Mouse (Mus musculus) activated CD4-positive, CD25-positive, alpha-beta regulatory T cell, adult 4 months (primary cell): ENCODE data around the gene Ccer2. TPM values are rescaled to one million over a fixed set of nuclear protein-coding genes. Genes with fewer than 3 reads are reported as not detected.

Source experiments
- ATAC-seq: one replicate; pipeline ENCODE4 v1.8.0; 2017
- polyA plus RNA-seq, 2 experiments: library from polyadenylated mRNA; unstranded; fragments of 100-300 nt; shearing (Covaris generic); gene quantifications; one replicate each; pipeline ENCODE4 v1.2.1; 2017

Gene Ccer2
- polyA plus RNA-seq = not detected

DNA sequence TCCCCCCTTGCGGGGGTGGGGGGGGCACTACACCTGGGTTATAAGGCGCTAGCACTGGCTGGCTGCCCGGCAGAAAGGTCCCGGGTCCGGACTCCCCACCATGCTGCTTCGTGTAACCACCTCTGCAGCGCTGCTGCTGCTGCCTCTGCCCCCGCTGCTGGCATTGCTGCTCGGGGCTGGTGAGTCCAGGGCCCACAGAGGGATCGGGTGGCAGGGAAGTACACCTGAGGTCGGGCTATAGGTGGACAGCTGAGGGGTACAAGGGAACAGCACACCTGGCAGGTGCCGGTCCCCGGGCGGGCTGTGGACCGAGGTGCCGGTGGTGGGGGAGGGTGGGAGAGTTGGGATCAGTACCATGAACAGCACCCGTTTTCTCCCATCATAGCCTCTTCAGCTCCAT lies at the start of gene Ccer2:
Gene Ccer2, plus strand, starts transcription at position 96 of the 400 bp plus-strand sequence.
- ATAC-seq = no peak

DNA sequence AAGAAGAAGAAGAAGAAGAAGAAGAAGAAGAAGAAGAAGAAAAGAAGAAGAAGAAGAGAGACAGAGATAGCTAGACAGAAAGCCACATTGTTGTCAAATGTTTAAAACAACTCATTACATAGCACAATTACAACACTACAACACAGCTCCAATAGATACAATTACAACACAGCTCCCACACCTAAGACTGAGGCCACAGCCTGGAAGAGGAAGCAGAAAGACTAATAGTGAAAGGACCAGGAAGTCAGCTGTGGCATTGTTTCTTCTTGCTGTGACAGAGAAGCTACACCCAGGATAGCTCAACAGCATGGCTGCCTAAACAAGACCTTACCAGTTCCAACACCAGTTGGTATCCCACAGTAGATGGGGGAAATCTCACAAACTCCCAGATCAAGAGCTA lies 46.5 kb upstream of the Ccer2 start:
- ATAC-seq = no peak

DNA sequence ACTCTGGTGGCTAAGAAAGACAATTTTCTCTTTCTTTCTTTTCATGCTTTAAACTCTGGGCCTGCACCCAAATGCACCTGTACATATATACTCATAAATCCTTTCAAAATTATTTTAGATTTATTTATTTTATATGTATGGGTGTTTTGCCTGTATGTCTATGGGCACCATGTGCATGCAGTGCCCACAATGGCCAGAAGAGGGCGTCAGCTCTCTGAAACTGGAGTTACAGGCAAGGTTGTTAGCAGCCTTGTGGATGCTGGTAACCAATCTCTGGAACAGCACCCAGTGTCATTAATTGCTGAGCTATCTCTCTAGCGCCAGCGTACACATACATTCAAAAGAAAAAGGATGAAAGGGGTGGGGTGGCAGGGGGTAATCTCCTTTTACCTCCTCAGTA lies 45.0 kb upstream of the Ccer2 start:
- ATAC-seq = no peak

DNA sequence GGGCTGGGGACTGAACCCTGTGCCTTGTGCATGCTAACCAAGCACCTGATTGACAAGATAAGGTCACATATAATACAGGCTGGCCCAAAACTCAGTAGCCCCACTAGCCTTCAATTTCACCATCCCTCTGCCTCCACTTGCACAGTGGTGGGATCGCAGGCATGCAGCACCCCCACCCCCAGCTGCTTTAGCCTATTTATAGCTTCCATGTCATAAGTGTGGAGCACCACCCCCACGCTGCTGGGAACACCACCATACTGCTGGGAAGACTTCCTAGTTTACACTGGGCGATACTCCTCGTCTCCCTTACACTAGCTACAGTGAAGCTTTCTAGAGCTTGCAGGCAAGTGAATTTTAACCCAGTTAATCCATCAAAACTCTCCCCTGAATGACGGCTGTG lies 41.3 kb upstream of the Ccer2 start:
- no peak for ATAC-seq

DNA sequence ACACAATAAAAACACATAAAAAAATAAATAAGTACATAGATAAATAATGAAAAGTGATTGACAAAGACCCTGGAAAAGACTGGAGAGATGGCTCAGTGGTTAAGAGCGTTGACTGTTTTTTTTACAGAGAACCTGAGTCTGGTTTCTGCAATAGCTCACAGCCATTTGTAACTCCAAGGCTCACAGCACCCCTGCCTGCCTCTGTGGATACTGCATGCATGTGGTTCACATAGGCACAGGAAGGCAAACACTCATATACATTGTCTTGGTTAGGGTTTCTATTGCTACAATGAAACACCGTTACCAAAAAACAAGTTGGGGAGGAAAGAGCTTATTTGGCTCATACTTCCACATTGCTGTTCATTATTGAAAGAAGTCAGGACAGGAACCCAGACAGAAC lies 40.4 kb upstream of the Ccer2 start:
- no peak for ATAC-seq

GRCm38 (mm10) chr7:28716590-28717281 lies 39.2 kb upstream of the Ccer2 start, which contains the start of gene Fbxo17:
Gene Fbxo17 (plus strand): TSS chr7:28716804.
- peak; percentile 81 for ATAC-seq

GRCm38 (mm10) chr7:28717726-28718125 lies 38.2 kb upstream of the Ccer2 start:
- no peak for ATAC-seq

DNA sequence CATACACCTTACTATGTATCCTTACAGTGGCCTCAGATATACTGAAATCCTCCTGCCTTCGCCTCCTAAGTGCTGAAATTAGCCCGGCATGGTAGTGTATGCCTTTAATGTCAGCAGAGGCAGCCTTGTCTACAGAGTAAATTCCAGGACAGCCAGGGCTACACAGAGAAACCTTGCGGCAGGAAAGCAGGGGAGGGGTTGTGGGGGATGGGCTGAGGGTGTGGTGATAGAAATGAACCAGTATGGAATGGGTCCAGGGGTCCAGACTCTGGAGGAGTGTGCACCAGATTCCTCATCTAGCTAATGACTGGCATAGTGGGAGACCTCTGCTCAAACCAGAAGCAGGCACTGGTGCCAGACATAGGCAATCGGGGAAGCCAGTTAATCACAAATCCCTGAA lies 36.8 kb upstream of the Ccer2 start:
- ATAC-seq = no peak

DNA sequence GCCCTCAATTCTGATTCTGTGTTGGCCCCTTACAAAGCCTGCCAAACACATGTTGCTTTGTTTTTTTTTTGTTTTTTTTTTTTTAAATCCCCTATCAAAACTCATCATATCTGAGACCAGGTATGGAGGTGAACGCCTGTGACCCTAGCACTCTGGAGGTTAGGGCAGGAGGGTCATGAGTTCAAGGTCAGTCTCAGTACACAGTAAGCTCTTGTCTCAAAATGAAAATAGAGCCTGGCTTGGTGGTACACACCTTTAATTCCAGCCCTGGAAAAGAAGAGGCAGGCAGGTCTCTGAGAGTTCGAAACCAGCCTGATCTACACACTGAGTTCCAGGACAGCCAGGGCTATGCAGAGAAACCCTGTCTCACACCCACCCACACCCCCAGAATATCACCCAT lies 36.3 kb upstream of the Ccer2 start:
- no peak for ATAC-seq

DNA sequence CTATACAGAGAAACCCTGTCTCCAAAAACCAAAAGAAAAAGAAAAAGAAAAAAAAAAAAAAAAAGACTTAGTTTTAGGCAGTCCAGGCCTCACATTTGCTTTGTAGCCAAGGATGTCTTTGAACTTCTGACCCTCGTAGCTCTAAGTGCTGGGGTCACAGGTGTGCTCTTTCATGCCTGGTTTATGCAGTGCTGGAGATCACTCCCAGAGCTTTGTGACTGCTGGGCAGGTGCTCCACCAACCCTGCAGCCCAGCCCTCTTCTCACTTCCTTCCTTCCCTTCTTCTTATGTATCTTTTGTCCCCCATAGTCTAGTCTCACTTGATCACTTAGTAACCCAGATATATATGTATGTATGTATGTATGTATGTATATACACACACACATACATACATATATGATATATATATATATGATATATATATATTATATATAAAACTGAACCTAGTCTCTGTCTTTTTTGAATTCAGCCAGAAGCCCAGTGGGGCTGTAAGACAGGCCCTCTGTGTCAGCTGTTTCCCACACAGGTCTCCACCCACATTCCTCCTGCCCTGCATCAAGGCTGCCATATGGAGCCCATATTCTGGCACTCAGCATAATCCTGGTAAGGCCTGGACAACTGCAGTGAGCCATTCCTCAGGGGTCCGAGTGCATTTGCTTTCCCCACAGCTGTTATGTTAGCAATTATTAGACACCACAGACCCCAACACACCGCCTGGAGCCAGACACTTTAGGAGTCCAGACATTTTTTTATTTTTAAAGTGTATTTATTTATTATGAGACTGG lies 35.0 kb upstream of the Ccer2 start:
- no peak for ATAC-seq

DNA sequence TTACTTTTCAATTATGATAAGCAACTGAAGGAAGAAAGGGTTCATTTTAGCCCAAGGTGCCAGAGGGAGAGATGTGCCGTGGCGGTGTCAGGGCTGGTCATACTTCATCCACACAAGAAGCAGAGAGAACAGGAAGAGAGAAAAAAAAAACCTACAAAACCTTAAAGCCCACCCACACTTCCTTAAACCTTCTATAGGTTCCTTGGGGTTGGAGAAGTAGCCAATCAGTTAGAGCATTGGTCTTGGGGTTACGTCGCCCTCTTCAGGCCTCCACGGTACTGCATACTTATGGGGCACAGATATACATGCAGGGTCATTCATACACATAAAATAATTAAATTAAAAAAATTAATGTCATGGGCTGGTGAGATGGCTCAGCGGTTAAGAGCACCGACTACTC lies 33.9 kb upstream of the Ccer2 start:
- no peak for ATAC-seq

DNA sequence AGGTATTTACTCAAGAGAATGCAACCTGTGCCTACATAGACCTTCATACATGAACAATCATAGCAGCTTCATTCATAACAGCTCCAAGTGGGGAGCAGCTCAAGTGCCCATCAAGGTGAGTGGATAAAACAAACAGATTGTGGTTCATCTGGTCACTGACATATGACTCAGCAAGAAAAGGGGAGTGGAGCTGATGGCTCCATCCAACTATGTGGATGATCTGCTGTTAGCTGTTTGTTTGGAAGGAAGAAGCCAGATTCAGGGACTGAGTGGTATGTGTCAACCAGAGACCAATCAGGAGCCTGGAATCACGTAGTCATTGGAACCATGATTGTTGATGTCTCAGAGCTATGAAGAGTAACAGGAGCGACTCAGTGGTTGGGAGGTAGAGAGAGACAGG lies 31.4 kb upstream of the Ccer2 start:
- ATAC-seq = no peak

- ATAC-seq = peak; percentile 66
These were observed 29.4 kb upstream of the Ccer2 start for GRCm38 (mm10) chr7:28726600-28726999.

DNA sequence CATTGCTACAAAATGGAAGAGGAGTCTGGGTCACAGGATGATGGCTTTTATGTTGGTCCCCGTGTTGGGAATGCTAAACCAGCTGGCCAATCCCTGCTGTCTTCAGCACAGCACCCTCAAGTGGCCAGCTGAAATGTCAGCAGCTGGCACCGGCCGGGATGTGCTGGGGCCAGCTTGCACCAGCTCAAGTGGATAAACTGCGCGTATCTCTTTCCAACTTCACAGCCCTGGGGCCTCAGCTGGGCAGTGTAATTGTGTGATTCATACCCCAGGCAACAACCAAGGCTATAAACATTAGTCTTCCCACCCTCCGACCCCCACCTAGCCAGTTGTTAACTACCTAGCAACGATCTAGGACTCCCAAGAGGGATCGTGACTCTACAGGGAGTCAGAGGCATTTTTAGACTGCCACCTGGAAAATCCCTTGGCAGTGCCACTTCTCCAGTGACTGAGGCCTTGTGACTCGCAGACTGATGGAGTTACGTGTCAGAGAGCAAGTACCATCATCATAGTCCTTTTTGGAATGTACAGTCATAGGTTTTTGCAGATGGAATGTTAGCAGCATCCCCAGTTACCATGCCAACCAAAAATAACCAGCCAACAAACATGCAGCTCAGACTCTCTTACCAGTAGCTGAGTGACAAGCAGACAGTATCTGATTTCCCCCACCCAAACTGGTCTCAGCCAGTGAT lies 28.2 kb upstream of the Ccer2 start:
- ATAC-seq = no peak

- peak; percentile 63 for ATAC-seq
These were observed 23.4 kb upstream of the Ccer2 start for GRCm38 (mm10) chr7:28732341-28733142.

- no peak for ATAC-seq
These were observed 22.8 kb upstream of the Ccer2 start for GRCm38 (mm10) chr7:28733211-28733610.

- no peak for ATAC-seq
These were observed 20.3 kb upstream of the Ccer2 start for GRCm38 (mm10) chr7:28735701-28736100.

GRCm38 (mm10) chr7:28739829-28740228 lies 16.1 kb upstream of the Ccer2 start:
- ATAC-seq = no peak

DNA sequence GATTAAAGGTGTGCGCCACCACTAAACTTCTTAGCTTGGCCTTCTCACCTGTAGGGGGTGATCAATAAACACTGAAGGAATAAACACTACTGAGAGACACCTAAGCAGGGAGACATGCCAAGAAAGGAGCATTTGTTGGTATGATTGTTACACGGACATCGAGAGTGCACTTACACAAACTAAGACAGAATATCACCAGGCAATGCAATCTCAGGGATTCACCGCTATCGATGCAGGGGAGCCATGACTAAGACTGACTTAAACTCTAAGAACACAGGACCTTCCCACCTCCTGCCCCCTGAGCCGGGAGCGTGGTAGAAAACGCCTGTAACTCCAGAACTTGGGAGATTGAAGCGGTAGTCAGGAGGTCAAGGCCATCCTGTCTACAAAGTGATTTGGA lies 15.0 kb upstream of the Ccer2 start:
- no peak for ATAC-seq

DNA sequence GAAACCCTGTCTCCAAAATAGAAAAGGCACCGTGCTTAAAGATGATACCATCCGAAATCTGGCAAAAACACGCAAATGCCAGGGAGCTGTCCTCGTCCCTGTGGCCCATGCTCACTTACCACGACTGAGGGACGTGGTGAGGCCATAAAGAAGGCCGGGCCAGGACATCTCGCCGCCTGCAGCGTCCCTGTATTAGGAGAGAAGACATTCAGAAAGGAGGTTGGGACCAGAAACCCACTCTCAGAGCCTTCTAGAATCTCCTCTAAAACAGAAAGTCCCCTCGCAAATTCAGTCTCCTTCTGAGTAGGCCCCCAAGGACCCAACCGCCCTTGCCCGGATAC lies 14.6 kb upstream of the Ccer2 start:
- no peak for ATAC-seq

DNA sequence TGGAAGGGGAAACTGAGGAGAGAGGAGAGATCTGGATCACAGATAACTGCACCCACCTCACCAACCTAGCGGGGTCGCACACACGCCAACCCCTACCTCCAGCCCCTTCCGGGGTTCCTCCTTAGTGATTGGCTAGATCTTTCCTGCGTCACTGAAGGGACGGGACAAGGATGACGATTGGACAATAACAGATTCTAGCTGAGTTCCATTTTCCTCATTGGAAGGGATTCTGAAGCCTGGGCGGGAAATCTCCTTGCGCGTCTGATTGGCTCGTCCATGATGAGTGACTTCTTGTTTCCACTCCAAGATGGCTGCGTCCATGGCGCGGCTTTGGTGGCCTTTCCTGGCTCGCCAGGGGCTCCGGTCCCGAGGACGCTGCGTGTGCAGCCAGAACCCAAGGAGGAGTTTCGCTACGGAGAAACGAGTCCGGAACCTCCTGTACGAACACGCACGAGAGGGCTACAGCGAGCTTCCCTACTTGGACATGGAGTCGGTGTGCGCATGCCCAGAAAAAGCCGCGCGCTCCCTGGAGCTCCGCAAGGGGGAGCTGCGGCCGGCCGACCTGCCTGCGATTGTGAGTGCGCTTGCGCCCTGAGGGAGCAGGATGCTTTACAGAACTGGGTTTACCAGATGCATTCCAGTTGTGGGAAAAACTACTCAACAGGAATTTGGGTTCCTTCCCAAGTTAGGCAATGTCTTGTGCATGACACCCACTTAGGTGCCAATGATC lies 14.1 kb upstream of the Ccer2 start, which contains the start of the genes Mrps12 and Sars2:
Gene Mrps12, minus strand, starts transcription at position 112 of the 730 bp plus-strand sequence.
Gene Sars2, plus strand, starts transcription at position 284 of the 730 bp plus-strand sequence.
- ATAC-seq = peak; percentile 97

- no peak for ATAC-seq
These were observed 6.0 kb upstream of the Ccer2 start for GRCm38 (mm10) chr7:28749935-28750334.
